Mouse (Mus musculus): ENCODE results near the gene Cdip1. TPM values are rescaled to one million over a fixed set of nuclear protein-coding genes. Genes with fewer than 3 reads are reported as not detected.

Gene Cdip1
- total and polyA plus RNA-seq, 3 experiments: 22.2 to 28.0 (median 22.3) TPM

GRCm38 (mm10) chr16:4835191-4835590 lies 45.1 kb upstream of the Cdip1 start, which contains the start of gene 4930562C15Rik:
TSS of gene 4930562C15Rik (plus strand) at chr16:4835416.
- no peaks in the 10 kb centered on the region for H3K36me3 ChIP-seq (replicated peaks in 1 of 2; ENCODE audit: control insufficient read depth in 1 of 2, insufficient read depth in 1 of 2, low read length in 1 of 2)
- in situ Hi-C loops (cut with MboI; ENCODE audit: low pct_ligation_motif_present, low pct_unique_long_range_greater_than_20kb, low sequenced_read_pairs): no loop called here
- H3K4me1 ChIP-seq (ENCODE audit: control insufficient read depth in 1 of 2, insufficient read depth in 2 of 2): peaks cover 3 to 5% of the 10 kb centered on the region in 2 experiments; a peak in 2 of 4 replicates
- no peak within 1 kb of the TSS for H3K9ac ChIP-seq (ENCODE audit: insufficient read depth, low read depth)
- H3K4me3 ChIP-seq (replicated peaks in 1 of 3; ENCODE audit: low read depth in 2 of 3, low read length in 2 of 3, poor library complexity in 1 of 3): no peak within 1 kb of the TSS
- no peak for DNase-seq (ENCODE audit: extremely low read depth)
- TF ChIP-seq PAX5 (IDR thresholded peaks at IDR 0.05; ENCODE audit: low read length) (no peak), POLR2AphosphoS2 (IDR thresholded peaks at IDR 0.05; ENCODE audit: low read depth, low read length) (no peak), BHLHE40 (IDR thresholded peaks at IDR 0.05; ENCODE audit: low read depth, low read length) (no peak), IRF4 (IDR thresholded peaks at IDR 0.05; ENCODE audit: low read depth, low read length) (no peak), ZC3H11A (IDR thresholded peaks at IDR 0.05; ENCODE audit: low read depth, low read length) (no peak), MAFK (IDR thresholded peaks at IDR 0.05; ENCODE audit: insufficient replicate concordance, low read length) (no peak), ZMIZ1 (IDR thresholded peaks at IDR 0.05; ENCODE audit: low read depth, low read length) (no peak)
- no peaks in the 10 kb centered on the region for H3K27me3 ChIP-seq (replicated peaks)
- dilution Hi-C loops (cut with MboI; ENCODE audit: extremely low pct_ligation_motif_present, extremely low pct_unique_long_range_greater_than_20kb, low sequenced_read_pairs): no loop called here
- H3K27ac ChIP-seq (ENCODE audit: insufficient read depth, low read depth): no peak within 1 kb of the TSS
- no peaks in the 10 kb centered on the region for H3K9me3 ChIP-seq (replicated peaks; ENCODE audit: low read length)
- H3K4me2 ChIP-seq (ENCODE audit: insufficient read depth, low read depth, poor library complexity, severe bottlenecking): no peak within 1 kb of the TSS
- no peaks in the 10 kb centered on the region for H3K79me2 ChIP-seq (replicated peaks; ENCODE audit: control insufficient read depth, extremely low read depth, insufficient read depth, poor library complexity, severe bottlenecking)

GRCm38 (mm10) chr16:4833858-4834257 lies 43.8 kb upstream of the Cdip1 start:
- in situ Hi-C loops (cut with MboI; ENCODE audit: low pct_ligation_motif_present, low pct_unique_long_range_greater_than_20kb, low sequenced_read_pairs): no loop called here

GRCm38 (mm10) chr16:4831650-4832419 lies 41.7 kb upstream of the Cdip1 start:
- Histone ChIP-seq H3K27me3 (replicated peaks) (no peaks in the 10 kb centered on the region), H3K36me3 (replicated peaks in 1 of 2; ENCODE audit: control insufficient read depth in 1 of 2, insufficient read depth in 1 of 2, low read length in 1 of 2) (no peaks in the 10 kb centered on the region), H3K9ac (ENCODE audit: insufficient read depth, low read depth) (no peak overlapping the region), H3K27ac (ENCODE audit: insufficient read depth, low read depth) (no peak overlapping the region), H3K4me3 (replicated peaks in 1 of 3; ENCODE audit: low read depth in 2 of 3, low read length in 2 of 3, poor library complexity in 1 of 3) (no peak overlapping the region), H3K9me3 (replicated peaks; ENCODE audit: low read length) (no peaks in the 10 kb centered on the region), H3K79me2 (replicated peaks; ENCODE audit: control insufficient read depth, extremely low read depth, insufficient read depth, poor library complexity, severe bottlenecking) (no peaks in the 10 kb centered on the region), H3K4me2 (ENCODE audit: insufficient read depth, low read depth, poor library complexity, severe bottlenecking) (no peak overlapping the region), H3K4me1 (ENCODE audit: control insufficient read depth in 1 of 2, insufficient read depth in 2 of 2) (peaks cover 3 to 5% of the 10 kb centered on the region in 2 experiments; a peak in 2 of 4 replicates)
- dilution Hi-C loops (cut with MboI; ENCODE audit: extremely low pct_ligation_motif_present, extremely low pct_unique_long_range_greater_than_20kb, low sequenced_read_pairs): no loop called here
- TF ChIP-seq HCFC1 (IDR thresholded peaks at IDR 0.05; ENCODE audit: low read depth, low read length) (no peak), POLR2A (IDR thresholded peaks at IDR 0.05; ENCODE audit: low read depth, low read length) (no peak), TCF12 (IDR thresholded peaks at IDR 0.05; ENCODE audit: low read depth, low read length) (no peak), TBP (conservative IDR thresholded peaks at IDR 0.05; ENCODE audit: low read depth, low read length) (no peak), PAX5 (IDR thresholded peaks at IDR 0.05; ENCODE audit: low read length) (no peak), POLR2AphosphoS2 (IDR thresholded peaks at IDR 0.05; ENCODE audit: low read depth, low read length) (no peak), CTCF (conservative IDR thresholded peaks at IDR 0.05 in 1 of 2, IDR thresholded peaks at IDR 0.05 in 1 of 2; ENCODE audit: low read depth in 2 of 2, low read length in 2 of 2) (peak in 1 of 2 experiments; percentile 30; a peak in 2 of 4 replicates)
- no peak for DNase-seq (ENCODE audit: extremely low read depth)
- in situ Hi-C loops (cut with MboI; ENCODE audit: low pct_ligation_motif_present, low pct_unique_long_range_greater_than_20kb, low sequenced_read_pairs): no loop called here

More at GRCm38 (mm10) chr16:4833858-4834257, 43.8 kb upstream of the Cdip1 start:
- dilution Hi-C loops (cut with MboI; ENCODE audit: extremely low pct_ligation_motif_present, extremely low pct_unique_long_range_greater_than_20kb, low sequenced_read_pairs): no loop called here
- Histone ChIP-seq H3K4me1 (ENCODE audit: control insufficient read depth in 1 of 2, insufficient read depth in 2 of 2) (peaks cover 3 to 5% of the 10 kb centered on the region in 2 experiments; a peak in 2 of 4 replicates), H3K4me3 (replicated peaks in 1 of 3; ENCODE audit: low read depth in 2 of 3, low read length in 2 of 3, poor library complexity in 1 of 3) (no peak overlapping the region), H3K9ac (ENCODE audit: insufficient read depth, low read depth) (no peak overlapping the region), H3K4me2 (ENCODE audit: insufficient read depth, low read depth, poor library complexity, severe bottlenecking) (no peak overlapping the region), H3K9me3 (replicated peaks; ENCODE audit: low read length) (no peaks in the 10 kb centered on the region), H3K79me2 (replicated peaks; ENCODE audit: control insufficient read depth, extremely low read depth, insufficient read depth, poor library complexity, severe bottlenecking) (no peaks in the 10 kb centered on the region), H3K27ac (ENCODE audit: insufficient read depth, low read depth) (no peak overlapping the region), H3K27me3 (replicated peaks) (no peaks in the 10 kb centered on the region), H3K36me3 (replicated peaks in 1 of 2; ENCODE audit: control insufficient read depth in 1 of 2, insufficient read depth in 1 of 2, low read length in 1 of 2) (no peaks in the 10 kb centered on the region)
- TF ChIP-seq KAT2A (IDR thresholded peaks at IDR 0.05; ENCODE audit: insufficient replicate concordance, low read length): no peak
- TF ChIP-seq MEF2A (IDR thresholded peaks at IDR 0.05; ENCODE audit: borderline replicate concordance, low read depth, low read length): no peak
- no peak for TF ChIP-seq ZNF384 (IDR thresholded peaks at IDR 0.05; ENCODE audit: low read depth, low read length)
- peak; percentile 24; the same call in 1 of the 2 replicates for TF ChIP-seq EP300 (IDR thresholded peaks at IDR 0.05; ENCODE audit: low read length)
- no peak for TF ChIP-seq ZKSCAN1 (IDR thresholded peaks at IDR 0.05; ENCODE audit: borderline replicate concordance, low read depth, low read length)
- no peak for TF ChIP-seq ZMIZ1 (IDR thresholded peaks at IDR 0.05; ENCODE audit: low read depth, low read length)
- DNase-seq (ENCODE audit: extremely low read depth): no peak

Measured in CH12.LX (cell line).